Mouse (Mus musculus): ENCODE measurements around the gene Sult6b2. TPM values are rescaled to one million over a fixed set of nuclear protein-coding genes. Genes with fewer than 3 reads are reported as not detected.

Gene Sult6b2
- 0.09 TPM in 1 of 2 replicates, not detected in the other for polyA plus RNA-seq (2012; rRNA removed)

DNA sequence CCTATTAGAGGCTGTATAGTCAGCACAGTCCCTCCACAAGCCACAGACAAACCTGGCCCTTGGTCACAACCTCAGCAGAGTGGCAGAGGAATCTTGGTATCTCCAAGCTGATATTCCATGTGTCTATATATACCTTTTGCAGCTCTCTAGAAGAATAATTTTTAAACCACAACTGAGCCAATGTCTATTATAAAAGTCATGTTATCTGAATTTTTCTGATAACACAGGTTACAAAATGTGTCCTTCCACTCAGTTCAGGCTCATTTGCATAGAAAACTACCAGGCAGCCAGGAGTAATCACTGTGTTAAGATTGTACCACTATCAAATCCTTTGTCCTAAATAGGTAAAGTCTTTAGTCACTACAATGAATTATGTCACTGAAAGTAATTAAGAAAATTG lies at the start of gene Sult6b2:
Sult6b2 (minus strand) TSS at position 101 of the 400 bp plus-strand sequence.
- Histone ChIP-seq H3K27me3 (ENCODE audit: control insufficient read depth, insufficient read depth, low read length) (no peaks in the 10 kb centered on the region), H3K4me1 (ENCODE audit: control insufficient read depth, insufficient read depth, low read length) (no peaks in the 10 kb centered on the region), H3K27ac (ENCODE audit: control insufficient read depth, insufficient read depth, low read depth, low read length) (no peak within 1 kb of the TSS), H3K4me3 (ENCODE audit: control insufficient read depth, low read depth, low read length) (no peak within 1 kb of the TSS), H3K36me3 (ENCODE audit: control insufficient read depth, insufficient read depth, low read length) (no peaks in the 10 kb centered on the region)
- TF ChIP-seq POLR2A (IDR thresholded peaks at IDR 0.05; ENCODE audit: control insufficient read depth, low read depth, low read length) (no peak), CTCF (IDR thresholded peaks at IDR 0.05; ENCODE audit: control insufficient read depth, insufficient read depth, insufficient replicate concordance, low read depth, low read length) (no peak)

DNA sequence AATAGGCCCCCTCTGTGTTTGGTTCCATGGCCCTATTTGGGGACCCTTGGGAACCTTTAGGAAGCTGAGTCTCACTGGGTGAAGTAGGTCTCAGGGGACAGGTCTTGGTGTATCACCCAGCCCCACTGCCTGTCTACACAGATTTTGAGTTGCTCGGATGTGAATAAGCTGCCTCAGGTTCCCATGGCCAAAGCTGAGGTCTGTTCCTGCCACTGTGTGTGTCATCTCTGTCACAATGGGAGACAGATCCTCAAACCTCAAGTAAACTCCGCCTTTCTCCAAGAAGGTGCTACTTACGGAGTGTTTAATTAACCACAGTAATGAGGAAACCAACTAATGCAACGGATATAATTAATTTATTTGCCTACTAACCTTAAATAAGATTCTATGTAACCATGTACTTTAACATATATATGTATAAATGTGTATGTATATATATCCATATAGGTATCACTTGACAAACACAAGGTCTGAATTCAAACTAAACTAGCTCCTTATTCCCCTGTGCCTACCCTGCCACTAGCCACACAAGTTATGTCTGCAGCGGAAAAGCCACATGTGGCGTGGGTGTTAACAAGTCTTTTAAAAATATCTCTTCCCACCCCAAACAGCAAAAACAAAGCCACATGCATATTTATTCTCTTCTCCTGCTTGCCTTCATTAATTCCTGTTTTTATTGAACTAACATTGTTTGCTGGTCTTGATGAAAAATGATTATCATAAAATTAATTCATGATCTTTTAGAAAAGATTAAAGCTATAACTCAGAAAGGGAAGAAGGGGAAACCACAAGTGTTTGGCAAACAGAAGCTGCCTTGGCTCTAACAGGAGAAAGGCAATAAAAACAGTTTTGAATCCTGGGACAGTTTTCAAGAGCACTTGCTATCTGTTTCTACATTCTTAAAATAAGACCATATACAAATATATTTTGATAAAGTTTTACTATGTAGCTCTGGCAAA lies 48.4 kb upstream of the Sult6b2 start:
- no peak overlapping the region for H3K27ac ChIP-seq (ENCODE audit: control insufficient read depth, insufficient read depth, low read depth, low read length)
- no peaks in the 10 kb centered on the region for H3K36me3 ChIP-seq (ENCODE audit: control insufficient read depth, insufficient read depth, low read length)
- TF ChIP-seq POLR2A (IDR thresholded peaks at IDR 0.05; ENCODE audit: control insufficient read depth, low read depth, low read length) (no peak), CTCF (IDR thresholded peaks at IDR 0.05; ENCODE audit: control insufficient read depth, insufficient read depth, insufficient replicate concordance, low read depth, low read length) (no peak)
- H3K4me3 ChIP-seq (ENCODE audit: control insufficient read depth, low read depth, low read length) = no peak overlapping the region
- H3K4me1 ChIP-seq (ENCODE audit: control insufficient read depth, insufficient read depth, low read length) = no peaks in the 10 kb centered on the region
- H3K27me3 ChIP-seq (ENCODE audit: control insufficient read depth, insufficient read depth, low read length) = no peaks in the 10 kb centered on the region

GRCm38 (mm10) chr6:142850436-142850835 lies 46.1 kb upstream of the Sult6b2 start:
- no peak overlapping the region for H3K4me3 ChIP-seq (ENCODE audit: control insufficient read depth, low read depth, low read length)
- H3K27ac ChIP-seq (ENCODE audit: control insufficient read depth, insufficient read depth, low read depth, low read length) = no peak overlapping the region
- no peaks in the 10 kb centered on the region for H3K36me3 ChIP-seq (ENCODE audit: control insufficient read depth, insufficient read depth, low read length)
- H3K27me3 ChIP-seq (ENCODE audit: control insufficient read depth, insufficient read depth, low read length) = no peaks in the 10 kb centered on the region
- H3K4me1 ChIP-seq (ENCODE audit: control insufficient read depth, insufficient read depth, low read length) = no peaks in the 10 kb centered on the region
- TF ChIP-seq POLR2A (IDR thresholded peaks at IDR 0.05; ENCODE audit: control insufficient read depth, low read depth, low read length) = no peak
- no peak for TF ChIP-seq CTCF (IDR thresholded peaks at IDR 0.05; ENCODE audit: control insufficient read depth, insufficient read depth, insufficient replicate concordance, low read depth, low read length)

DNA sequence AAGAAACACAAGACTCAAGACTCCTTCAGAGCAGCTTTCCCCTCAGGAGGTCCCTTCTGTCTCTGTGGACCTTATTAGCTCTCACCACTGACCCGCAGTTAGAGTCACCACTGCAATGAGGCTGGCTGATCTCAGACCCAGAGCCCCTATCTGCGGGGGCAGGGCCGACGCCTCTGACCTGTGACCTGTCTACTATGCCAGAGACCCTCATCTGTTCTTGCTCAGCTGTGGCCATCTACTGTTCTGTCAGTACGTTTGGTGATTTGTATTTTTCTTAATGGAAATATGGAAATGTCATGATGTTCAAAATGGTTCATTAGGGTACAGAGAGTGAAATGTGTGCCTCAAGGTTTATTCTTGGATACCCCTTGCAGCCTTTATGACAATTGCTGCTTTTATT lies 45.0 kb upstream of the Sult6b2 start:
- no peaks in the 10 kb centered on the region for H3K27me3 ChIP-seq (ENCODE audit: control insufficient read depth, insufficient read depth, low read length)
- H3K4me3 ChIP-seq (ENCODE audit: control insufficient read depth, low read depth, low read length) = no peak overlapping the region
- TF ChIP-seq POLR2A (IDR thresholded peaks at IDR 0.05; ENCODE audit: control insufficient read depth, low read depth, low read length) = no peak
- TF ChIP-seq CTCF (IDR thresholded peaks at IDR 0.05; ENCODE audit: control insufficient read depth, insufficient read depth, insufficient replicate concordance, low read depth, low read length) = no peak
- H3K27ac ChIP-seq (ENCODE audit: control insufficient read depth, insufficient read depth, low read depth, low read length) = no peak overlapping the region
- no peaks in the 10 kb centered on the region for H3K4me1 ChIP-seq (ENCODE audit: control insufficient read depth, insufficient read depth, low read length)
- H3K36me3 ChIP-seq (ENCODE audit: control insufficient read depth, insufficient read depth, low read length) = no peaks in the 10 kb centered on the region

GRCm38 (mm10) chr6:142847914-142848674 lies 43.8 kb upstream of the Sult6b2 start:
- Histone ChIP-seq H3K4me3 (ENCODE audit: control insufficient read depth, low read depth, low read length) (no peak overlapping the region), H3K4me1 (ENCODE audit: control insufficient read depth, insufficient read depth, low read length) (no peaks in the 10 kb centered on the region), H3K27me3 (ENCODE audit: control insufficient read depth, insufficient read depth, low read length) (no peaks in the 10 kb centered on the region), H3K36me3 (ENCODE audit: control insufficient read depth, insufficient read depth, low read length) (no peaks in the 10 kb centered on the region), H3K27ac (ENCODE audit: control insufficient read depth, insufficient read depth, low read depth, low read length) (no peak overlapping the region)
- no peak for TF ChIP-seq POLR2A (IDR thresholded peaks at IDR 0.05; ENCODE audit: control insufficient read depth, low read depth, low read length)
- no peak for TF ChIP-seq CTCF (IDR thresholded peaks at IDR 0.05; ENCODE audit: control insufficient read depth, insufficient read depth, insufficient replicate concordance, low read depth, low read length)

- TF ChIP-seq CTCF (IDR thresholded peaks at IDR 0.05; ENCODE audit: control insufficient read depth, insufficient read depth, insufficient replicate concordance, low read depth, low read length) (no peak), POLR2A (IDR thresholded peaks at IDR 0.05; ENCODE audit: control insufficient read depth, low read depth, low read length) (no peak)
Measured at GRCm38 (mm10) chr6:142846855-142847254, 42.6 kb upstream of the Sult6b2 start.

DNA sequence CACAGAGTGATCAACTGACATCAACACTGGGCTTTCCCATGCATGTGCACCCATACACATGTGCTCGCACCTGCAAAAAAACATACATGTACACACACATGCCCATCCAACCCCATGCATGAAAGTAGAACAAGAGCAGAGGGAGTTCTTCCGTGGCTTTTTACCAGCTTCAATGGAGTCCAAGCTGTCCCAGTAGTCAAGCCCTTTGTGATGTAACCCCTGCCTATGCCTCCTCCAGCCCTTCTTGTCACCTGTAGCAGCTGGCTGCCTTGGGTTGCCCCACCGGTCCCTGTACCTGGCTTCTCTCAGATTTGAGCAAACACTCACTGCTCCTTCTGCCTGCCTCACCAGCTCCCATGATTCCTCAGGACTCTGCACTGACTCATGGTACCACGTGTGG lies 40.8 kb upstream of the Sult6b2 start:
- no peaks in the 10 kb centered on the region for H3K4me1 ChIP-seq (ENCODE audit: control insufficient read depth, insufficient read depth, low read length)
- TF ChIP-seq CTCF (IDR thresholded peaks at IDR 0.05; ENCODE audit: control insufficient read depth, insufficient read depth, insufficient replicate concordance, low read depth, low read length) (no peak), POLR2A (IDR thresholded peaks at IDR 0.05; ENCODE audit: control insufficient read depth, low read depth, low read length) (no peak)
- H3K27me3 ChIP-seq (ENCODE audit: control insufficient read depth, insufficient read depth, low read length) = no peaks in the 10 kb centered on the region
- H3K36me3 ChIP-seq (ENCODE audit: control insufficient read depth, insufficient read depth, low read length) = no peaks in the 10 kb centered on the region
- H3K27ac ChIP-seq (ENCODE audit: control insufficient read depth, insufficient read depth, low read depth, low read length) = no peak overlapping the region
- H3K4me3 ChIP-seq (ENCODE audit: control insufficient read depth, low read depth, low read length) = no peak overlapping the region

More at GRCm38 (mm10) chr6:142846855-142847254, 42.6 kb upstream of the Sult6b2 start:
- Histone ChIP-seq H3K4me1 (ENCODE audit: control insufficient read depth, insufficient read depth, low read length) (no peaks in the 10 kb centered on the region), H3K27ac (ENCODE audit: control insufficient read depth, insufficient read depth, low read depth, low read length) (no peak overlapping the region), H3K4me3 (ENCODE audit: control insufficient read depth, low read depth, low read length) (no peak overlapping the region), H3K27me3 (ENCODE audit: control insufficient read depth, insufficient read depth, low read length) (no peaks in the 10 kb centered on the region), H3K36me3 (ENCODE audit: control insufficient read depth, insufficient read depth, low read length) (no peaks in the 10 kb centered on the region)
